Mouse (Mus musculus) kidney, postnatal 25 days (tissue): ENCODE data around the gene Myct1.

Source experiments
- DNase-seq, 2 experiments: peaks; one replicate each; pipeline ENCODE4 v3.0.0; 2021; ENCODE audit warnings: mixed read lengths in 2 of 2

Myct1 gene

DNA sequence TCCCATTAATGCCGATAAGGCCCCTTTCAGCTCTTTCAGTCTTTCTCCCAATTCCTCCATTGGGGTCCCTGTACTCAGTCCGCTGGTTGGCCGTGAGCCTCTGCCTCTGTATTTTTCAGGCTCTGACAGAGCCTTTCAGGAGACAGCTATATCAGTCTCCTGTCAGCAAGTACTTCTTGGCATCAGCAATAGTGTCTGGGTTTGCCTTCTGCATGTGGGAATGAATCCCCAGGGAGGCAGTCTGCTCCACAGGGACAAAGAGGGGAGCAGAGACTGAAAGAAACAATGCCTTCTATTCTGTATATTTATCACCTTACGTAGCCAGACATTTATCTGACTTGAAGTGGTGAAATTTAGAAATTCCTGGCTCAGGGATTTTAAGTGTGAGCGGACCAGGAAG, 32.7 kb downstream of the Myct1 start:
- no peak for DNase-seq

DNA sequence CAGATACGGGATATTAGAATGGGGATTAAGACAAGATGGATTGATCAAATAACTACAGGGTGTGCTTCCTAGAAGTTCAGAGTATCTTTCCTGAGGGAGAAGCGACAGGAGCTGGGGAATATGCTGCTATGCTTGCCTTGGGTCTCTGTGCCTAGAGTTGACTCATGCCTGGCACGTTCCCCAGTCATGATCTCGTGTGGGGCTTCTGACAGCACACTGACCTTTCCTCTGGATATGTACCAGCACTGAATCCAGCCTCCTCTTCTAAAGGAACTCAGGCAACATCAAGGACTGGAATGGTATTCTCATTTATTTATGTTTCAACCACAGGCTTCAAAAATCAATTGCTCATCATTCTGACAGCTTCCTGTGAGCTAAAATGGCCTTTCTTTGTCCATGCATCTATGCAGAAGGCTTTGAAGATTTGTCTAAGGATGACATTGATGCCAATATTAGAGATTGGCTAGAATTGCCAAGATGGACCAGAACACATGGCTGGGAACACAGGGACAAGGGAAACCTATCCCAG, 40.2 kb downstream of the Myct1 start:
- DNase-seq, result no peak

DNA sequence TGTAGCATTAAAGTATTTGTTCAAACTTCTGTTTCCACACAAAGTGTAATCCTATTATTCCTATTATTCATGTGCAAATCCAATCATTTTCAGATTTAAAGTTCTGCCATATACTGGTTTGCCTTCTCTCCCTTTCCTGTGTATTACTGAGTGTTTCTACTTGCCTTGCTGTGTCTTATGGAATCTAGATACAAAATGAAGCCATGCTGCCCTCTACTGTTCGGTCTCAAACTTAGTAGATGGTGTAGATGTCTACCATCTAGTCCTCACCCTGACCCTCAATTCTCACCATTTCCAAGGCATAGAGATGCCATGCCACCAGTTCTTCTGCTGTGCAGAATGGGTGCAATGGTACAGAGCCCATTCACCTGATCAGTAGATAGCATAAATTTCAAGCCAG, 40.8 kb downstream of the Myct1 start:
- DNase-seq, result peak in 1 of 2 experiments; percentile 59

DNA sequence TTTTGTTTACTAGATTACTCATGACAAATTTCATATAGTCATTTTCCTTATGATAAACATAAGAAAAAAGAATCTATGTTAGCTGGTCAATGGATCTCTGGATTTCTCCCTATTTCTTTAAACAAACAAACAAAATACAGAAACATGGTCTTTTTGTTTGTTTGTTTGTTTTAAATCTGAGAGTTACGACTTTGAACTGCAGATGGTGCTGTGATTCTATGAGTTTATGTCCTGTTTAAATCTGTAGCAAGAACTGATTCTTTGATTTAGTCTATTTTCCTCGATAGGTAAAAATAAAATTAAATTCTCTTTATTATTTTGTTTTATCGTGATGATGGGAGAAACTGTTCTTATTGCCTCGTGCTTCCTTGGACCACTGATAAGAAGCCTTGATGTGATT, 43.7 kb downstream of the Myct1 start:
- DNase-seq, result no peak

DNA sequence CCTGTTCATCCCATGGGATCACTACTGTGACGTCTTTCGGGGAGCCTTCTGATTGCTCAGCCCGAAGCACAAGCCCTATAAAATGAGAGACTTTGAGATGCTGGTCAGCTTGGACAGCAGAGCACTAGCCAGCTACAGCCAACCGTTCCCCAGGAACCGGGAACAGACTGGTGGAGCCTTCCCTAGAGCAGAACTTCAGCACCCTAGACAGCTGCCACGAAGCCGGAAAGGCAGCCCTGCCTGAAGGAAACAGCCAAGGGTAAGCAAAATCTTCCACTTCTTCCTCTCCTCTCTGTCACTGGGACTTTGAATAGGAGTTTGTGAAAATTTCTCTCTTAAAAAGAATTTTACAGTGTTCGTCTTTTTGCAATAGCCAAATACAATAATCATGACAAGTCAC, 45.5 kb downstream of the Myct1 start, which contains the start of gene Vip:
TSS of gene Vip (plus strand) at position 107 of the 400 bp plus-strand sequence.
- DNase-seq, result peak; percentile 3 to 35
